Mouse (Mus musculus) C2C12 (cell line): Measurements from ENCODE around the gene Cmtr1. TPM values are rescaled to one million over a fixed set of nuclear protein-coding genes. Genes with fewer than 3 reads are reported as not detected.

Experiments
- H3K27me3 ChIP-seq: one replicate; pipeline ENCODE4 v1.6.1; 2011; ENCODE audit not compliant: control insufficient read depth, insufficient read depth, insufficient read length
- H3K36me3 ChIP-seq: one replicate; pipeline ENCODE4 v1.6.1; 2011; ENCODE audit not compliant: control insufficient read depth, insufficient read depth
- H3K4me3 ChIP-seq: one replicate; pipeline ENCODE4 v1.5.1; 2011; ENCODE audit warnings: mild to moderate bottlenecking, control low read depth; ENCODE audit not compliant: poor library complexity, insufficient read depth, severe bottlenecking
- H3K79me2 ChIP-seq: one replicate; pipeline ENCODE4 v1.6.1; 2011; ENCODE audit not compliant: control insufficient read depth, insufficient read depth
- H3K79me3 ChIP-seq: one replicate; pipeline ENCODE4 v1.6.1; 2011; ENCODE audit warnings: low read depth, control low read depth
- H3ac ChIP-seq: one replicate; pipeline ENCODE3; 2011; ENCODE audit warnings: low read depth; ENCODE audit not compliant: control insufficient read depth, insufficient read length
- CEBPB ChIP-seq: IDR thresholded peaks from one replicate; pipeline ENCODE4 v1.6.1; 2011; ENCODE audit warnings: low read depth, mild to moderate bottlenecking, control low read depth, moderate library complexity
- CTCF ChIP-seq: IDR thresholded peaks from one replicate; pipeline ENCODE4 v1.5.1; 2011; ENCODE audit not compliant: control insufficient read depth, insufficient read depth, insufficient read length
- FOSL1 ChIP-seq: IDR thresholded peaks from one replicate; pipeline ENCODE4 v1.8.0; 2011; ENCODE audit warnings: mild to moderate bottlenecking, low read length; ENCODE audit not compliant: poor library complexity, insufficient read depth, severe bottlenecking
- MAX ChIP-seq: IDR thresholded peaks from one replicate; pipeline ENCODE4 v1.6.1; 2011; ENCODE audit warnings: mild to moderate bottlenecking, control low read depth
- MYOD1 ChIP-seq: IDR thresholded peaks from one replicate; pipeline ENCODE4 v1.6.1; 2011; ENCODE audit warnings: low read depth; ENCODE audit not compliant: control insufficient read depth, insufficient read length
- MYOG ChIP-seq: IDR thresholded peaks from one replicate; pipeline ENCODE4 v1.6.1; 2011; ENCODE audit not compliant: control insufficient read depth, insufficient read length; ENCODE audit errors: extremely low read depth
- USF1 ChIP-seq: IDR thresholded peaks from one replicate; pipeline ENCODE4 v1.6.1; 2011; ENCODE audit warnings: low read depth, mild to moderate bottlenecking, control low read depth, moderate library complexity
- polyA plus RNA-seq: library from polyadenylated mRNA; unstranded; fragments of >200 nt; fragmentation: generic; extraction: Trizol; gene quantifications from one replicate; pipeline ENCODE4 v1.2.1, GENCODE M21; 2012; ENCODE audit warnings: missing spikeins

Cmtr1 gene
- polyA plus RNA-seq, 1 experiment: 33.4 TPM

DNA sequence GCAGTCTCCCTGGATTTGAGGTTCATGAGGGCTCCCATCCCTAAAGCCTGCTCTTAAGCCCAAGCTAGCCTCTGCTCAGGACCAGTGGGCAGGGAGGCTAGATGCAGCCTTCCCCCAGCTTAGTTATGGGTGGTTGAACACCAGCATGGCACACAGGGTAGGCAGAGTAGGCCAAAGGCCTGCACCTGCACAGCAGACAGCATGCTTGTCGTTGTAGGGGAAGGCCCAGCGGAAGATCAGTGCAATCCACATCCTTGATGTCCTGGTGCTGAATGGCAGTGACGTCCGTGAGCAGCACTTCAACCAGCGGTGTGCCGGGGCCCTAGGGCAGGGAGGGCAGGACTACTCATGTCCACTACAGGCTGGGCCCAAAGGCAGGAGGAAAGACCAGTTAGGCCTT, 38.0 kb downstream of the Cmtr1 start:
- no peak overlapping the region for H3ac ChIP-seq
- no peaks in the 10 kb centered on the region for H3K27me3 ChIP-seq
- H3K79me2 ChIP-seq: no peaks in the 10 kb centered on the region
- H3K4me3 ChIP-seq: no peak overlapping the region
- TF ChIP-seq CEBPB (no peak), CTCF (no peak), MAX (no peak), MYOD1 (no peak), MYOG (no peak), USF1 (no peak), FOSL1 (no peak)
- H3K79me3 ChIP-seq: no peaks in the 10 kb centered on the region
- peaks cover 89% of the 10 kb centered on the region for H3K36me3 ChIP-seq

DNA sequence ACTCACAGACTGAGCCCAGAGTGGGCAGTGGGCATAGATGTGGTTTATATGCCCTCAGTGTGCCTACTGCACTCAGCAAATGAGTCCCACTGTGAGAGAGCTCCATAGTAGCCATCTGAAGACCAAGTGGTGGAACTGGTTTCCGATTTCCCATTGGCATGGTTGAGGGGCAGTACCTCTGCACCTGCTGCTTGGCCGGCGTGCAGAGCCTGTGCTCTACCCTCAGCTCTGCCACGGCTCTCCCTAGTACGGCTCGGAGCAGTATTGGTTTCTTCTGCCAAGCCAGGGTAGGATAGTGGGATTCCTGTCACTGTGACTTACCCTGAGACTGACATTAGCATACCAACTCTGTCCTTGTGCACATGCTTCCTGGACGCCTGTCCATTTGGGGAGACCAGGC, 40.2 kb downstream of the Cmtr1 start:
- no peaks in the 10 kb centered on the region for H3K79me3 ChIP-seq
- TF ChIP-seq FOSL1 (no peak), MYOG (no peak), CEBPB (no peak), CTCF (no peak), MAX (no peak), MYOD1 (no peak), USF1 (no peak)
- no peak overlapping the region for H3ac ChIP-seq
- H3K4me3 ChIP-seq: no peak overlapping the region
- no peaks in the 10 kb centered on the region for H3K27me3 ChIP-seq
- H3K79me2 ChIP-seq: no peaks in the 10 kb centered on the region
- peaks cover 73% of the 10 kb centered on the region for H3K36me3 ChIP-seq

DNA sequence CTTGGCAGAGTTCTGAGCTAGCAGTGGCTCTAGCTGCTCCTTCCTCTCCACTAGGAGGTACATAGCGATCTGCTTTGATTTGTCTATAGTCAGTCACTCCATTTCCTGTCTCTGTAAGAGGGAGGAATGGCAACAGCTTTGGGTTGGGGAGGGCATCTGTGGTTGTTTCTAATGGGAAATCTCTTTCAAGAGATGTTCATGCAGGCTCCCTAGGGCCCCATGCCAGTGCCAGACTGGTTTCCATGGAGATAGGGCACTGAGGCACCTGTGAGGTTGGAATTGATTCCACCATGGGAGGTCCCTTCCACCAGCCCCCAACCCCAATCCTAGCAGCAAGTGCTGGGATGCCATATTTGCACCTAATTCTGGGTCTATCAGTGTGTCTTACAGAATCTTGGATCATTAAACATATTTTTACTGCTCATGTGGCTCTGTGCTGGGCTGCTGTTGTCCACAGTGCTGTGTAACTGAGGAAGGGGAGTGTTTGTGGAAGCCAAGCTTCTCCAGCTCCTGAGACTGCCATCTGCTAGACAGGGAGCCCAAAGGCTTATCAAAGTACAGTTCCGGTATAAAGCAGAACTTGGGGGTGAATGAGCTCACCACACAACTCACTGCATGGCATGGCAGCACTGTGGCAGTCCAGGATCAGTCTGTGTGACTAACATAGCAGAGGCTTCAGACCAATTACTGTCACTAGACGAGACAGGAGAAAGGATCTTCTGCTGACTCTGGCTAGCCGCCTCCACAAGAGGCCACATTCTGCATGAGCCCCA, 42.7 kb downstream of the Cmtr1 start:
- Histone ChIP-seq H3K79me2 (no peaks in the 10 kb centered on the region), H3K36me3 (peaks cover 50% of the 10 kb centered on the region), H3K27me3 (no peaks in the 10 kb centered on the region), H3ac (no peak overlapping the region), H3K79me3 (no peaks in the 10 kb centered on the region), H3K4me3 (no peak overlapping the region)
- TF ChIP-seq MAX (no peak), CTCF (no peak), FOSL1 (no peak)

DNA sequence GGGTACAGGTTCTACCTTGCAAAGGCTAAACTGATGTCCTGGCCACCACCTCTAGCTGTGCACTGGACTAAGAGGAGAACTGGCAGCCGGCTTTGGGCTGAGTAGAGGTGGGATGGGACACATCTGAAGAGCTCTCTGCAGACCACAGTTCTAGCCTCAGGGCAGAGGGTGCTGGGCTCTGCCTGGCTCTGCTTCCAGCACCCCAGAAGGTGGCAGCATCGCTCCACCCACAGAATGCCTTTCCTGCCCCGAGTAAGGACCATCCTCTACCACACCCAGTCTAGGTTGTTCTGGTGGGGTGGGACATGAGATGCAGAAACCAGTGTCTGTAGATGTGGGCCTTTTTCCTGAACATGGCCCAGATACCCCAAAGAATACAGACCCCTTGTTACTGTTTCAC, 44.4 kb downstream of the Cmtr1 start:
- Histone ChIP-seq H3K36me3 (peaks cover 37% of the 10 kb centered on the region), H3ac (no peak overlapping the region), H3K79me3 (no peaks in the 10 kb centered on the region), H3K27me3 (no peaks in the 10 kb centered on the region), H3K79me2 (no peaks in the 10 kb centered on the region), H3K4me3 (no peak overlapping the region)
- TF ChIP-seq MYOG (no peak), CTCF (peak; percentile 68)

DNA sequence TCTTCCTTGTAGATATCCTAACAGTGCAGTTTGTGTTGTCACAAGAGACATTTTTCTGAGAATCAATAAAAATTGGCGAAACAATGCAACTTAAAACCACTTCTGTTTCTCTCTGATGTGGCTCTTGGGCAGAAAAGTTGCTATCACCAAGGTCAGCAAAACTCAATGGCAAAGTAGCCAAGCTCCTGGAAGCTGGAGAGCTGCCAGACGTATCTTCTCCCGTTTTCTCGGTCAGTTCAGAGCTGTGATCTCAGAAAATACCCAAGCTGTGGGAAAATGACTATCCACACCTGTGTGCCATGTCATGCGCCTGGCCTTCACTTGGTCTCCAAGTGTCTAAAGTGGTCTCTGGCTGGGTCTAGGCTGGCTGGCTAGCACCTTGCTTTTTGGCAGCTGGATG, 45.5 kb downstream of the Cmtr1 start:
- TF ChIP-seq MYOD1 (no peak), MAX (no peak), CTCF (no peak), USF1 (no peak), MYOG (no peak), CEBPB (no peak), FOSL1 (no peak)
- Histone ChIP-seq H3K79me2 (no peaks in the 10 kb centered on the region), H3K27me3 (no peaks in the 10 kb centered on the region), H3ac (no peak overlapping the region), H3K79me3 (no peaks in the 10 kb centered on the region), H3K36me3 (peaks cover 26% of the 10 kb centered on the region), H3K4me3 (no peak overlapping the region)

DNA sequence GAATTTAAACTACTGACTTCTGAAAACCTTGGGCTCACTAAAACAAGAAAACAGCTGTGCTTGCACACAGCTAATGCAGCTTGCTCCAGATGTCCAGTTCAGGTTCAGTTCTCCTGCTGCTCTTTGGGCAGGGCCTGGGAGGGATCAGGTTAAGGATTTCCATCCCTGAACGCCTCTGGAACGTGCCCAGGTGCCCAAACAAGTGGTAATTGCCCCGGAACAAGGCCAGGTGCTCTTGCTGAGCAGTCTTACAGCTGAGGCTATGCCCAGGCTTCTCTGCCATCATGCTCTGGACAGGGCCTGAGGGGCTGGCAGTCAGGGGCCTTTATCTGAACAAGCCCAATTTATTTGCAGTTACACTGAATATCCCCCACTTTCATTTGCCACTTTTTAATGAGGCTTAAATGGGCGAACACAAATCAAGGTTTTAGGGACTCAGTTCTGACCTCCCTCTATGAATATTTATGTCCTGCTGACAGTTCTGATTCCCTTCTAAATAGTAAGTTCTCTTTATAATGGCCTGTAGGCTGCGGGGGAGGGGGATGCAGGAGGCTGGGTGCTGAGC, 46.7 kb downstream of the Cmtr1 start:
- TF ChIP-seq CEBPB (no peak), MYOG (no peak), MYOD1 (no peak), FOSL1 (no peak), MAX (no peak), USF1 (no peak), CTCF (no peak)
- Histone ChIP-seq H3K79me2 (no peaks in the 10 kb centered on the region), H3K4me3 (no peak overlapping the region), H3K27me3 (no peaks in the 10 kb centered on the region), H3ac (no peak overlapping the region), H3K79me3 (no peaks in the 10 kb centered on the region), H3K36me3 (peaks cover 14% of the 10 kb centered on the region)
